Mouse (Mus musculus) layer of hippocampus, postnatal 25 days (tissue): Measurements from ENCODE around the gene Large1. TPM values are rescaled to one million over a fixed set of nuclear protein-coding genes. Genes with fewer than 3 reads are reported as not detected.

Source experiments
- DNase-seq, 2 experiments: peaks; one replicate each; pipeline ENCODE4 v3.0.0; 2022; ENCODE audit warnings: mixed read lengths in 2 of 2, low spot score in 1 of 2; ENCODE audit errors: extremely low spot score in 1 of 2
- microRNA-seq, 2 experiments: library from miRNA; unstranded; fragments of <30 nt; microRNA quantifications; one replicate each; pipeline ENCODE4 v1.2.0; 2021
- total RNA-seq, 2 experiments: library from RNA; stranded (reverse); gene quantifications; 2 replicates each; pipeline ENCODE4 v1.2.3; 2021

Large1 gene
- total RNA-seq, 2 experiments from 2014 or later, result 153 to 155 TPM

GRCm38 (mm10) chr8:72817655-72818349 lies 535.5 kb downstream of the Large1 start:
- no peak for DNase-seq

- DNase-seq, result no peak
Measured at GRCm38 (mm10) chr8:72816679-72817078, 536.7 kb downstream of the Large1 start.

- no peak for DNase-seq
Measured at GRCm38 (mm10) chr8:72815681-72816080, 537.7 kb downstream of the Large1 start.

- no peak for DNase-seq
Measured at GRCm38 (mm10) chr8:72812690-72813089, 540.6 kb downstream of the Large1 start.

- no peak for DNase-seq
Measured at GRCm38 (mm10) chr8:72801583-72801982, 551.8 kb downstream of the Large1 start.

GRCm38 (mm10) chr8:72780644-72781043 lies 572.7 kb downstream of the Large1 start:
- no peak for DNase-seq

GRCm38 (mm10) chr8:72777797-72778196 lies 575.5 kb downstream of the Large1 start:
- no peak for DNase-seq

- no peak for DNase-seq
Measured at GRCm38 (mm10) chr8:72766777-72767176, 586.6 kb downstream of the Large1 start.

- no peak for DNase-seq
Measured at GRCm38 (mm10) chr8:72765696-72766095, 587.6 kb downstream of the Large1 start.

Small RNAs within 50 kb of the gene (microRNA-seq; reads per million reads assigned to microRNA genes)
- gene Mir28b, result 0 reads per million in 2 experiments
